Mouse (Mus musculus): ENCODE data around the gene Dpp6.

Dpp6 gene

DNA sequence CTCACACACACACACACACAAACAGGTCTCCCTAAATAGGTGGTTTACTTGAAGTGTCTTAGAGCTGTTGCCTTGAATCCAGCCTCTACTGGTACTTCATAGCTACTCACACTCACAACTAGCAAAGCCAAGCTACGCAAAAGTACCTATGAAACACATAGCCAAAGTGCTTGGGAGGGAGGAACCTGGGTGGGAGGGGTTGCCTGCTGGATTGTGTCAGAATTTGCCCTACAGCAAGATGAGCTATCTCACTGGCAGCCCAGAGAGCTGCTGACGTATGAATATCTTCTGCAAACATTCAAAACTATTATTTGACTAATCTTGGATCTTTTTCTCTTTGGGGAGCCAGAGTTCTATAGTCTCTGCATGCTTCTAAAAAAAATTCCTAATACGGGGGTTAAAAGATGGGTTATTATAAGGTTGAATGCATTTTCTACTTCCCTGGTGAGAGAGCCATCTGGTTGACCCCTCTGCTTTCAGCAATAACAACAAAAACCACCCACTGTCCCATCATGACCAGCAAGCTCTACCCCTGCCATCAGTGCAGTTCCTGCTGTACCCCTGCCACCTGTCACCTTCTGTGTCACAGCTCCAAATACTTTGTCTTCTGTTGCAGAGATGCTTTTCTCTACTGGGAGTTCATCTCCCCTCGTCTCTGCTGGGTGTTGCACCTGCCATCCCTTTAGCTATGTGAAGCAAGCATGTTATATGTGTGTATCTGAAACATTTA, 563.8 kb downstream of the Dpp6 start:
- DNase-seq (ENCODE audit: low spot score) = no peak

- DNase-seq (ENCODE audit: low spot score) = no peak
These were observed 581.4 kb downstream of the Dpp6 start for GRCm38 (mm10) chr5:27398371-27398770.

GRCm38 (mm10) chr5:27399111-27399510, 582.1 kb downstream of the Dpp6 start:
- DNase-seq (ENCODE audit: low spot score) = no peak

GRCm38 (mm10) chr5:27402616-27403015, 585.6 kb downstream of the Dpp6 start:
- DNase-seq (ENCODE audit: low spot score) = no peak

DNA sequence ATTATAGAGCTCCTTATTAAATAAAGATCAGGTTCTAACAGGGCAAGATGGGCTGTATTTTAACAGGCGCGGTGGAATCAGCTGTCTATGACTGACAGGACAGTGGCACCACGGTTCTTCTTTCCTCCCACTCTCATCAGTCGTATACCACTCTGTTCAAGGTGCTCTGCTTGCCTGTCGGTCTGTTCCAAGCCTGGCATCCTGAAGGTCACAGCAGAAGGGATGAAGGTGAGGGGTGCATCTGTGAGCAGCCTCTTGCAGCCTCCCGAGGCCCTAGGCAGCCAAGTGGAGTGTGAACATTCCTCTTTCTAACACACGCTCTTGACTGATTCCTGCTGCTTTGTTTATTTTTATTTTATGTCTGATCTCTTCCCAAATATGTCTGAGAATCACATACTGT, 591.9 kb downstream of the Dpp6 start:
- no peak for DNase-seq (ENCODE audit: low spot score)

- DNase-seq (ENCODE audit: low spot score) = peak; percentile 23
These were observed 596.0 kb downstream of the Dpp6 start for GRCm38 (mm10) chr5:27413023-27413422.

DNA sequence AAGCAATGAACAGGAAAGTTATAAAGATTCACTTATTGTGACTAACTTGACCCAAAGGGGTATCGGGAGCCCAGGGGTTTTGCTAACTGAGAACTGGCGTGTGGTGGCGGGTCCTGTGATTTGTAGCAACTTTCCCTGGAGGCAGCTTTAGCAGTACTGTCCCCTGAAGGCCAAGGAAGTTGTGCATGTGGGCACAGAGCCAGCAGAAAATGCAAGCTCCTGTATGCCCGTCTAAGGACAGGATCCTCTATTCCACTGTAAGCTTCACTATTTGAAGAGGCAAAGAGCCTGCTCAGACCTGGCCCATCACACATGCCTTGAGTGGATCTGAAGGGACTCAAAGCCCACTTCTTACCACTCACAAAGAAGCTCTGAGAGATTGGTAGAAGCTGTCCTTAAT, 598.5 kb downstream of the Dpp6 start:
- DNase-seq (ENCODE audit: low spot score) = peak; percentile 6

DNA sequence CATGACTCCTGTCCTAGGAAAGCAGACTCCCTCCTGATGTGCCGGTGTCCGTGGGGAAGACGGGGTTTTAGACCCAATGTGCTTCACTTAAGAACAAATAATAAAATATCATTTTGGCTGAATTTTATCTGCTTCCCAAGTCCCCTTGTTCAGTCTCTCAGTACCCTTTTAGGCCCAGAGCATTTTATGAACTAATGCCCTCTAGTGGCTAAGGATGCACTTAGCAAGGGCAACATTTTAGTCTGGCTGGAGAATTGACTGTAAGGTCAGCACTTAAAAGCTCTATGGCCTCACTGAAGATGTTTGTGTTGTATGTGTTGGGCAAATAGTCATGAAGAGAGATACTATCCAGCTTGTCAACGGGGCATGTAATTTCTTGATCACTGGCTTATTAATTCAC, 599.6 kb downstream of the Dpp6 start:
- DNase-seq (ENCODE audit: low spot score) = no peak

DNA sequence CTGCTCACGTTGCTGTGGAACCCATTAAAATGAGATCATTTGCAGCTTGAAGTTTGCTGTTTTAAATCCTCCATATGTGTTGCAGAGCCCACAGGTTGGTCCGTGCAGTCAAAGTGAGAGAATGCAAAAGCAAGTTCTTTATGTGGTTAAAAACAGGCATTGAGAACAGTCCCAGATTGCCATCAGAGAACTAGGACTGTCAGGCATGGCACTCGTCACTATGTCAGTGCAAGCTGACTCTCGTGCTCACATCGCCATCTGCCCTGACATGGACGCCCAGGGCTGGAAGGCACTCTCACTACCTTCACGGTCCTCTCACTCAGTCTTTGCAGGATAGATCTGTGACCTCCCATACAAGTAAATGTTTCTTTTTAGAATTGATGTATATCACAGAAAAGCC, 600.4 kb downstream of the Dpp6 start:
- no peak for DNase-seq (ENCODE audit: low spot score)

GRCm38 (mm10) chr5:27418856-27419255, 601.9 kb downstream of the Dpp6 start:
- no peak for DNase-seq (ENCODE audit: low spot score)

- DNase-seq (ENCODE audit: low spot score) = no peak
These were observed 604.2 kb downstream of the Dpp6 start for GRCm38 (mm10) chr5:27421090-27421635.

GRCm38 (mm10) chr5:27423766-27424165, 606.8 kb downstream of the Dpp6 start:
- no peak for DNase-seq (ENCODE audit: low spot score)

DNA sequence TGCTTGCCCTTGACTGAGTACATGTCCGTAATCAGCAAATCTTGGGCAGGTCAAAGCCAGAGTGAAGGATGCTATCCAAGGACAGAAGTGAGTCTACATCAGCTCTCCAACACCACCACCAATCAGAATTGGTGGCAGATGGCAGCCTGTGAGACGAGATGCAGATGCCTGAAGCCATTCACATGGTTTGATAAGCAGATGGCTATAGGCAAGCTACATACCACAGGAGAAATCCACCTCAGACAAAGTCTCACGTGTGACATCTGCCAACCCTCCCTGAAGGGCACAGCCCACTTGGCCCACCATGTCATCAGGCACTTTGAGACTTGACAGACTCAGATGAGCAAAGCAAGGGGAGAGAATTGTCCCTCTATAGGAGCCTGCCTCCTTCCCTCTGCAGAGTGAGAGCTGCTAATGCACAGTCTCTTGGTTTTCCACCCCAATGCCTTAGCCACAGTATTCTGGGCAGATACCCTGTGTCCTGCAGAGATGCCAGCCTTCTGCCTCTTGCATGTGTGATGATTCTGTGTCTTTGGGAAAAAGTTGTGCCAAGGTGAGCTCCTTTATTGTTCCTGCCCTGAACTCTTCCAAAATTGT, 607.6 kb downstream of the Dpp6 start:
- DNase-seq (ENCODE audit: low spot score) = no peak

GRCm38 (mm10) chr5:27426200-27426599, 609.2 kb downstream of the Dpp6 start:
- no peak for DNase-seq (ENCODE audit: low spot score)

DNA sequence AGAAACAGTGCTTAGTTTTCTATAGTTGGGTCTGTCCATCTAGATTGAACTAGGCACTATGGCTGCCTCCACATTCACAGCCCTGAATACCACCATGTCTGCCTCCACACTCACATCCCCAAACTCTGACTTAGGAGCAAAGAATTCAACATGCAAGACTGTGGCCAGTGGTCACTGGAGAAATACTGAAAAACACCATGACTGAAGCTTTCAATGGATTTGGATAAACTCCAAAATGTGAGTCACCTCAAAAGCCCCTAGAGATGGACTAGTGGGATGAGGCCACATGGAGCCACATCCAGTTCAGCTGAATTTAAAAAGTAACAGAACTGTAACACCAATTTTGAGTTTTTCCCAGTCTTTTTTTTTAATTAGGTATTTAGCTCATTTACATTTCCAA, 616.6 kb downstream of the Dpp6 start:
- no peak for DNase-seq (ENCODE audit: low spot score)

DNA sequence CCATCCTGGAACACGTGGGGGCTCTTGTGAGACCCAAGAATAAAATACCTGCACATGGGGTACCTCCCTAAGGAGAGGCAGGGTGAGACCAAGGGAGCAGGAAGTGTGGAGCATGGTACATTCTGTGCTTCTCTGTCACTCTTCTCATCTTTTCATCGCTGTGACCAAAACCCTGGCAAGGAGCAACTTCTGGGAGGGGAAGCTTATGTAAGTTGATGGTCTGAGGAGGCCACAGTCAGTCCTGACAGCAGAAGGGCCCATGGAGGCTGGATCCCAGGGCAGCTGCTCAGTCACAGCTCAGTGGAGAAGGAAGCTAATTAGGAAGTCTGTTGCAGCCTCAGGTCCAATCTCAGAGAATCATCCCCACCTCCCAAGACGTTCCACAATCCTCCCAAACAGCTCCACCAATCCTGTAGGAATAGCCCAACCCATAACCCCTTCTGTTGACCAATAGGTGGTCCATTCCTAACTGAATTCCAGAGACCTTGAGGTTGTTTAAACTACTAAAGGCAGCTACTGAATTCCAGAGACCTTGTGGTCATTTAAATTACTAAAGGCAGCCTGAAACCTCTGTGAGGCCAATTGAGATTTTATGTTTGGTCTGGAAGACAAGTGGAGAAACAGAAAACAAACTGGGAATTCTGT, 636.3 kb downstream of the Dpp6 start:
- DNase-seq (ENCODE audit: low spot score) = no peak

GRCm38 (mm10) chr5:27454386-27454785, 637.4 kb downstream of the Dpp6 start:
- DNase-seq (ENCODE audit: low spot score) = no peak

GRCm38 (mm10) chr5:27456981-27457380, 640.0 kb downstream of the Dpp6 start:
- no peak for DNase-seq (ENCODE audit: low spot score)

- DNase-seq (ENCODE audit: low spot score) = no peak
These were observed 640.7 kb downstream of the Dpp6 start for GRCm38 (mm10) chr5:27457686-27458085.

- no peak for DNase-seq (ENCODE audit: low spot score)
These were observed 658.0 kb downstream of the Dpp6 start for GRCm38 (mm10) chr5:27474964-27475465.

- DNase-seq (ENCODE audit: low spot score) = no peak
These were observed 664.7 kb downstream of the Dpp6 start for GRCm38 (mm10) chr5:27481706-27482105.

DNA sequence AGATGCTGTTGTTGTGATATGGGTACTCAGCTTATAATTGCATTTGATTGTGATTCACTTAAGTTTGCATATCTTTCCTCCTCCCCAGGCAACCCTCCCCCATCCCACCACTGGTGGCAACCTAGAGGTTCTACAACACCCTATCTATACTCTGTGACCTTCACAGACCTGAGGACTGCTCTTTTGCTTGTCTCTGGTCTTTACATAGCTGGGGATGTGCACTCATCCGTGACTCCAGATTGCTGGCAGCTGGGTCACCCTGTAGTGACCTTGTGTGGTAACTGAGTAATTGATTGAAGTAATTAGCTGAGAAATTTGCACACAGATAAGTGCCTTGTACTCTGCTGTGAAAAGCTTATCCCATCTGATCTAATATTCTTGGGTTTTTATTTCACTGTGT, 669.1 kb downstream of the Dpp6 start:
- no peak for DNase-seq (ENCODE audit: low spot score)

GRCm38 (mm10) chr5:27490942-27491341, 673.9 kb downstream of the Dpp6 start:
- no peak for DNase-seq (ENCODE audit: low spot score)

Data from ovary, postnatal 36 days (tissue).